36 mouse cellular contexts compared by ENCODE assay signal in genomic region chr6:41253314-41253713, GRCm38 (mm10). TPM values are rescaled to one million over a fixed set of nuclear protein-coding genes. Genes with fewer than 3 reads are reported as not detected.
"Had no signal": no experiment of that assay in that cellular context is flagged by ENCODE, and none has a peak within 500 bp of the region (broad histone marks: within the 10 kb centered on the region; RNA-seq: fewer than 3 reads in every experiment).

No protein-coding gene starts in this region.

RNA-seq across cellular contexts. Expression of gene Try4, which starts 48.8 kb away (rescaled TPM):
- total RNA-seq: heart, postnatal 10 days; heart, postnatal 14 days; heart, postnatal 25 days; heart, postnatal 36 days; heart, postnatal 4 days; hematopoietic stem cell, adult 5-6 weeks; hindbrain, postnatal 0 days; layer of hippocampus, adult 18-20 months; layer of hippocampus, adult 2 months; layer of hippocampus, adult 8-10 months; layer of hippocampus, postnatal 10 days; layer of hippocampus, postnatal 14 days; layer of hippocampus, postnatal 25 days; layer of hippocampus, postnatal 36 days; left cerebral cortex, adult 18-20 months; left cerebral cortex, adult 2 months had no signal
- polyA plus RNA-seq: heart, embryonic 10.5 days; heart, embryonic 11.5 days; heart, embryonic 12.5 days; heart, embryonic 13.5 days; heart, embryonic 14.5 days; heart, embryonic 15.5 days; heart, embryonic 16.5 days; heart, postnatal 0 days; hindbrain, embryonic 10.5 days; hindbrain, embryonic 11.5 days; hindbrain, embryonic 12.5 days; hindbrain, embryonic 13.5 days; hindbrain, embryonic 14.5 days; hindbrain, embryonic 15.5 days; hindbrain, embryonic 16.5 days; hindbrain, postnatal 0 days; inflammation-experienced regulatory T-cells, adult 6 months; kidney, embryonic 14.5 days; kidney, embryonic 15.5 days; kidney, embryonic 16.5 days; kidney, postnatal 0 days had no signal
